Mouse (Mus musculus) neural tube, embryonic 14.5 days (tissue): ENCODE measurements around the gene Gm49387. TPM values are rescaled to one million over a fixed set of nuclear protein-coding genes. Genes with fewer than 3 reads are reported as not detected.

Experiments
- ATAC-seq: fragments of 200-750 bp; cut with Nextera tagmentation; 2 replicates; pipeline ENCODE4 v1.8.0; 2017; ENCODE audit warnings: low read depth, mild to moderate bottlenecking, moderate TSS enrichment, moderate library complexity
- H3K27ac ChIP-seq: fragments of 300-500 bp; sonication (generic); 2 replicates; pipeline ENCODE4 v1.5.1; 2014; ENCODE audit warnings: low read depth, mild to moderate bottlenecking, control low read depth, low read length, moderate library complexity, mixed read lengths
- H3K27me3 ChIP-seq: fragments of 300-500 bp; sonication (generic); 2 replicates; pipeline ENCODE4 v1.6.1; 2014; ENCODE audit warnings: low read length; ENCODE audit not compliant: control insufficient read depth, insufficient read depth
- H3K36me3 ChIP-seq: fragments of 300-500 bp; sonication (generic); 2 replicates; pipeline ENCODE4 v1.6.1; 2014; ENCODE audit warnings: low read length, mixed read lengths; ENCODE audit not compliant: control insufficient read depth, insufficient read depth
- H3K4me1 ChIP-seq: fragments of 300-500 bp; sonication (generic); 2 replicates; pipeline ENCODE4 v1.6.1; 2014; ENCODE audit warnings: low read length; ENCODE audit not compliant: control insufficient read depth, insufficient read depth
- H3K4me2 ChIP-seq: fragments of 300-500 bp; sonication (generic); 2 replicates; pipeline ENCODE4 v1.6.1; 2014; ENCODE audit warnings: mild to moderate bottlenecking, low read depth, low read length, control low read depth
- H3K4me3 ChIP-seq: fragments of 300-500 bp; sonication (generic); 2 replicates; pipeline ENCODE4 v1.5.1; 2014; ENCODE audit warnings: low read depth, low read length, control low read depth, mixed read lengths
- H3K9ac ChIP-seq: fragments of 300-500 bp; sonication (generic); replicated peaks from 2 replicates; pipeline ENCODE4 v1.6.1; 2014; ENCODE audit warnings: low read depth, mild to moderate bottlenecking, control low read depth, low read length, mixed read lengths
- H3K9me3 ChIP-seq: fragments of 300-500 bp; sonication (generic); 2 replicates; pipeline ENCODE4 v1.6.1; 2016; ENCODE audit warnings: low read length; ENCODE audit not compliant: control insufficient read depth
- WGBS: fragments of 180-500 bp; shearing (Covaris S2); extraction: QIAGEN DNeasy Blood & Tissue Kit; methylation state at CpG from one replicate; pipeline ENCODE4 v1.1.7; 2014; 5-methylcytosine and 5-hydroxymethylcytosine counted together
- polyA plus RNA-seq: library from polyadenylated mRNA; unstranded; fragments of >200 nt; fragmentation: Nextera tagmentation; extraction: Ambion mirVana; gene quantifications from 2 replicates; pipeline ENCODE4 v1.2.1, GENCODE M21; 2014

The Gm49387 gene
- polyA plus RNA-seq, 1 experiment from 2014 or later = not detected

- 95% methylated on average over 13 of the region's 13 CpGs for WGBS
- Histone ChIP-seq H3K4me1 (no peaks in the 10 kb centered on the region), H3K9ac (no peak overlapping the region), H3K27me3 (no peaks in the 10 kb centered on the region), H3K4me3 (no peak overlapping the region), H3K4me2 (no peak overlapping the region), H3K36me3 (peaks cover 75% of the 10 kb centered on the region), H3K9me3 (no peaks in the 10 kb centered on the region), H3K27ac (no peak overlapping the region)
- ATAC-seq = no peak
These were observed 137.3 kb downstream of the Gm49387 start for GRCm38 (mm10) chr14:31503406-31503805.

Other genes with a start within 250 kb of the Gm49387 start
- 58.1 and 104 TPM in 2 replicates for gene Sh3bp5, start 204.8 kb downstream of the Gm49387 start, polyA plus RNA-seq
- gene Eaf1, start 146.5 kb downstream of the Gm49387 start, polyA plus RNA-seq = 8.9 and 12.0 TPM in 2 replicates
- gene Mettl6, start 145.8 kb downstream of the Gm49387 start, polyA plus RNA-seq = 44.1 and 52.3 TPM in 2 replicates
- gene Colq, start 49.5 kb downstream of the Gm49387 start, polyA plus RNA-seq = 0.12 and 0.23 TPM in 2 replicates
- gene Btd, start 150 bp upstream of the Gm49387 start, polyA plus RNA-seq = 14.4 and 17.7 TPM in 2 replicates
- 10.0 and 13.5 TPM in 2 replicates for gene Hacl1, start 408 bp upstream of the Gm49387 start, polyA plus RNA-seq
- gene Ankrd28, start 189.8 kb upstream of the Gm49387 start, polyA plus RNA-seq = 18.3 and 19.0 TPM in 2 replicates